Mouse (Mus musculus) midbrain, embryonic 11.5 days (tissue): ENCODE data around the gene Rpusd4. TPM values are rescaled to one million over a fixed set of nuclear protein-coding genes. Genes with fewer than 3 reads are reported as not detected.

Source experiments
- ATAC-seq: fragments of 200-750 bp; cut with Nextera tagmentation; 2 replicates; pipeline ENCODE4 v1.8.0; 2017; ENCODE audit warnings: moderate TSS enrichment, moderate library complexity; ENCODE audit not compliant: low FRiP score
- DNase-seq: peaks from one replicate; pipeline ENCODE4 v3.0.0; 2015; ENCODE audit warnings: low spot score; ENCODE audit errors: missing footprints
- H3K27ac ChIP-seq: fragments of 300-500 bp; sonication (generic); 2 replicates; pipeline ENCODE4 v1.5.1; 2014; ENCODE audit warnings: low read depth, low read length
- H3K27me3 ChIP-seq: fragments of 300-500 bp; sonication (generic); 2 replicates; pipeline ENCODE4 v1.6.1; 2014; ENCODE audit warnings: mild to moderate bottlenecking, low read length, moderate library complexity, mixed read lengths; ENCODE audit not compliant: control insufficient read depth, insufficient read depth
- H3K36me3 ChIP-seq: fragments of 300-500 bp; sonication (generic); 2 replicates; pipeline ENCODE4 v1.6.1; 2014; ENCODE audit warnings: mild to moderate bottlenecking, low read length, moderate library complexity, mixed read lengths; ENCODE audit not compliant: control insufficient read depth, insufficient read depth
- H3K4me1 ChIP-seq: fragments of 300-500 bp; sonication (generic); 2 replicates; pipeline ENCODE4 v1.6.1; 2014; ENCODE audit warnings: low read length; ENCODE audit not compliant: control insufficient read depth, insufficient read depth
- H3K4me2 ChIP-seq: fragments of 300-500 bp; sonication (generic); 2 replicates; pipeline ENCODE4 v1.6.1; 2014; ENCODE audit warnings: mild to moderate bottlenecking, moderate library complexity
- H3K4me3 ChIP-seq: fragments of 300-500 bp; sonication (generic); 2 replicates; pipeline ENCODE4 v1.5.1; 2014; ENCODE audit warnings: low read depth, low read length
- H3K9ac ChIP-seq: fragments of 300-500 bp; sonication (generic); 2 replicates; pipeline ENCODE4 v1.6.1; 2014; ENCODE audit warnings: low read length
- H3K9me3 ChIP-seq: fragments of 300-500 bp; sonication (generic); 2 replicates; pipeline ENCODE4 v1.6.1; 2016; ENCODE audit warnings: low read length; ENCODE audit not compliant: control insufficient read depth
- WGBS: fragments of 180-500 bp; shearing (Covaris S2); extraction: QIAGEN DNeasy Blood & Tissue Kit; methylation state at CpG from one replicate; pipeline ENCODE4 v1.1.7; 2014; 5-methylcytosine and 5-hydroxymethylcytosine counted together
- polyA plus RNA-seq: library from polyadenylated mRNA; unstranded; fragments of >200 nt; fragmentation: Nextera tagmentation; extraction: Ambion mirVana; gene quantifications from 2 replicates; pipeline ENCODE4 v1.2.1, GENCODE M21; 2014

Gene Rpusd4
- 29.6 and 29.8 TPM in 2 replicates for polyA plus RNA-seq

GRCm38 (mm10) chr9:35267146-35267975 is at the start of gene Rpusd4, which contains the start of gene Fam118b:
Gene Rpusd4, plus strand, starts transcription at chr9:35267865.
Gene Fam118b, minus strand, starts transcription at chr9:35267805.
- H3K9me3 ChIP-seq: no peaks in the 10 kb centered on the region
- H3K9ac ChIP-seq: peak within 1 kb of the TSS; percentile 84
- peak within 1 kb of the TSS; percentile 47 for H3K4me2 ChIP-seq
- under 1% methylated on average over 62 of the region's 62 CpGs for WGBS
- H3K4me1 ChIP-seq: peaks cover 12% of the 10 kb centered on the region
- peak within 1 kb of the TSS; percentile 48 for H3K27ac ChIP-seq
- H3K4me3 ChIP-seq: peak within 1 kb of the TSS; percentile 78
- peaks cover 7% of the 10 kb centered on the region; the same call in 1 of the 2 replicates for H3K36me3 ChIP-seq
- ATAC-seq: peak; percentile 97
- H3K27me3 ChIP-seq: no peaks in the 10 kb centered on the region
- peak; percentile 97 for DNase-seq

GRCm38 (mm10) chr9:35217963-35218362 is 49.7 kb upstream of the Rpusd4 start:
- Histone ChIP-seq H3K4me1 (no peaks in the 10 kb centered on the region), H3K36me3 (peaks cover 25% of the 10 kb centered on the region), H3K27ac (no peak overlapping the region), H3K4me2 (no peak overlapping the region), H3K9ac (no peak overlapping the region), H3K9me3 (no peaks in the 10 kb centered on the region), H3K4me3 (no peak overlapping the region), H3K27me3 (no peaks in the 10 kb centered on the region)
- no peak for ATAC-seq
- no peak for DNase-seq
- WGBS: 78% methylated on average over 1 of the region's 1 CpGs

DNA sequence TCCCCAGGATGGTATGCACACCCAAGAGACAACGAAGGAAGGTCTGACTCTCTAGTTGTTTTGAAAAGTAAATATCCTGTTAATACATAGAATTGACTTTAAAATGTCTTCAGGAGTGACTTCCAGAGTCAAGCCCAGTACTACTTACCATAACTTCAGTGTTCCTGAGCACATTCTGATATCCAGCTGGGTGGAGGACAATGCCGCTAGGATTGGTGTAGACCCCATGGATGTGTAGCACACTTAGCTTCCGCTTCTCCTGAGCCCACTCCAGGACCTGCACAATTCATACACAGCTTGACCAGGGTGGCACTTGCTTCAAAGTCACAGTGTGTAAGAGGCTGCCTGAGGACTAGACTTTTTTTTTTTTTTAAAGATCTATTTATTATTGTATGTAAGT is 44.2 kb upstream of the Rpusd4 start:
- no peak overlapping the region for H3K9ac ChIP-seq
- H3K27ac ChIP-seq: no peak overlapping the region
- peaks cover 3% of the 10 kb centered on the region; the same call in 1 of the 2 replicates for H3K36me3 ChIP-seq
- WGBS: 95% methylated on average over 3 of the region's 3 CpGs
- no peak overlapping the region for H3K4me2 ChIP-seq
- peak; percentile 69 for DNase-seq
- no peaks in the 10 kb centered on the region for H3K4me1 ChIP-seq
- no peak overlapping the region for H3K4me3 ChIP-seq
- no peaks in the 10 kb centered on the region for H3K27me3 ChIP-seq
- no peaks in the 10 kb centered on the region for H3K9me3 ChIP-seq
- no peak for ATAC-seq

DNA sequence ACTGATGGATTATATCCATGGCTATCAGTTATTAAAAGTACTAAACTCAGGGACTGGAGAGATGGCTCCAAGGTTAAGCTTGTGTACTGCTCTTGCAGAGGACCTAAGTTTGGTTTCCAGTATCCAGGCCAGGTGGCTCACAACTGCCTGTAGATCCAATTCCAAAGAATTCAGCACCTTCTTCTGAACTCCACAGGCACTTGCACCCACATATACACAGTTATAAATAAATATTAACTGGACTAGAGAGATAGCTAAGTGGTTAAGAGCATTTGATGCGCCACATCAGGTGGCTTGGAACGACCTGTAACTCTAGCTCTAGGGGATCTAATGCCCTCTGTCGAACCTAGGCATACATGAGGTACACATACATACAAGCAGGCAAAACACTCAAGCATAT is 39.0 kb upstream of the Rpusd4 start:
- no peak overlapping the region for H3K27ac ChIP-seq
- H3K4me1 ChIP-seq: no peaks in the 10 kb centered on the region
- no peak overlapping the region for H3K9ac ChIP-seq
- no peak overlapping the region for H3K4me3 ChIP-seq
- H3K27me3 ChIP-seq: no peaks in the 10 kb centered on the region
- no peak overlapping the region for H3K4me2 ChIP-seq
- ATAC-seq (no peak), DNase-seq (no peak)
- H3K9me3 ChIP-seq: no peaks in the 10 kb centered on the region
- WGBS: 92% methylated on average over 3 of the region's 3 CpGs
- no peaks in the 10 kb centered on the region for H3K36me3 ChIP-seq

DNA sequence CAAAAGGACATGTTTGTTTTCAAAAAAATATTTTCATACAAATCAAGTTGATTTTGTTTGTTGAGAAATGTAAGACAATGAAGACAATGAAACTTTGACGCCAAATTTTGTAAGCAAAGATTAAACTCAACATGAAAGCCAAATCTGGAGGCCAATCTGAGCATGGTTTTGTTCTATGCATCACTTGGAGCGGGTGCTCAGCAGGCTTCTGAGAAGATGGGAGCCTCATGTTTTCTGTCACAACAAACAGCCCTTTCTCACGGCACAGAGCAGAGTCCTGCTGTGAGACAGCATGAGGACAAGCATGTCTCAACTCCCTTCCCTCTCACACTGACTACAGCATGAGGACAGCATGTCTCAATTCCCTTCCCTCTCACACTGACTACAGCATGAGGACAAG is 31.7 kb upstream of the Rpusd4 start:
- Histone ChIP-seq H3K9me3 (no peaks in the 10 kb centered on the region), H3K27ac (no peak overlapping the region), H3K9ac (no peak overlapping the region), H3K4me1 (no peaks in the 10 kb centered on the region), H3K27me3 (no peaks in the 10 kb centered on the region), H3K4me2 (no peak overlapping the region), H3K36me3 (no peaks in the 10 kb centered on the region), H3K4me3 (no peak overlapping the region)
- ATAC-seq (no peak), DNase-seq (no peak)
- 57% methylated on average over 3 of the region's 3 CpGs for WGBS

DNA sequence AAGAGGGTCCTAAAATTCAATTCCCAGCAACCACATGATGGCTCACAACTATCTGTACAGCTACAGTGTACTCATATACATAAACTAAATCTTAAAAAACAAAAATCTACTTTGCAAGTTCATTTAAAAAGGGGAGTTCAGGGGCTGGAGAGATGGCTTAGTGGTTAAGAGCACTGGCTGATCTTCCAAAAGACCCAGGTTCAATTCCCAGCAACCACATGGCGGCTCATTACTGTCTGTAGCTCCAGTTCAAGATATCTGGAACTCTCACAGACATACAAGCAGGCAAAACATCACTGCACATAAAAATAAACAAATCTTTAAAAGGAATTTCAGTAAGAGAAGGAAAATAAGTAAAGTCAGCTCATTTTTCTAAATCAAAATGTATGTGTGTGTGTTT is 29.3 kb upstream of the Rpusd4 start:
- Histone ChIP-seq H3K9ac (no peak overlapping the region), H3K4me2 (no peak overlapping the region), H3K4me3 (no peak overlapping the region), H3K27me3 (no peaks in the 10 kb centered on the region), H3K27ac (no peak overlapping the region), H3K9me3 (no peaks in the 10 kb centered on the region), H3K36me3 (no peaks in the 10 kb centered on the region), H3K4me1 (no peaks in the 10 kb centered on the region)
- ATAC-seq (no peak), DNase-seq (peak; percentile 80)
- 91% methylated on average over 1 of the region's 1 CpGs for WGBS

GRCm38 (mm10) chr9:35238915-35239571 is 28.6 kb upstream of the Rpusd4 start:
- no peak overlapping the region for H3K27ac ChIP-seq
- no peak overlapping the region for H3K9ac ChIP-seq
- DNase-seq: peak; percentile 10
- H3K36me3 ChIP-seq: no peaks in the 10 kb centered on the region
- H3K27me3 ChIP-seq: no peaks in the 10 kb centered on the region
- ATAC-seq: no peak
- H3K9me3 ChIP-seq: no peaks in the 10 kb centered on the region
- no peaks in the 10 kb centered on the region for H3K4me1 ChIP-seq
- no peak overlapping the region for H3K4me3 ChIP-seq
- WGBS: 84% methylated on average over 6 of the region's 6 CpGs
- H3K4me2 ChIP-seq: no peak overlapping the region

- Histone ChIP-seq H3K9ac (no peak overlapping the region), H3K36me3 (no peaks in the 10 kb centered on the region), H3K9me3 (no peaks in the 10 kb centered on the region), H3K27ac (no peak overlapping the region), H3K4me3 (no peak overlapping the region), H3K4me1 (no peaks in the 10 kb centered on the region), H3K27me3 (no peaks in the 10 kb centered on the region), H3K4me2 (no peak overlapping the region)
- DNase-seq: peak; percentile 47
- ATAC-seq: no peak
- 77% methylated on average over 1 of the region's 1 CpGs for WGBS
Measured at GRCm38 (mm10) chr9:35239734-35240133, 27.9 kb upstream of the Rpusd4 start.

GRCm38 (mm10) chr9:35247405-35247804 is 20.3 kb upstream of the Rpusd4 start:
- no peak for ATAC-seq
- H3K4me1 ChIP-seq: no peaks in the 10 kb centered on the region
- no peak overlapping the region for H3K27ac ChIP-seq
- no peak overlapping the region for H3K4me2 ChIP-seq
- no peaks in the 10 kb centered on the region for H3K9me3 ChIP-seq
- H3K9ac ChIP-seq: no peak overlapping the region
- peak; percentile 72 for DNase-seq
- no peaks in the 10 kb centered on the region for H3K36me3 ChIP-seq
- no peaks in the 10 kb centered on the region for H3K27me3 ChIP-seq
- 95% methylated on average over 2 of the region's 2 CpGs for WGBS
- H3K4me3 ChIP-seq: no peak overlapping the region
